ENCODE assay signal across 8 mouse cellular contexts in genomic region chr19:23961516-23961915, GRCm38 (mm10).
DNase-seq lines count a peak whose midpoint lies in the region; ATAC-seq and TF ChIP-seq lines count a peak whose summit lies in the region.

No protein-coding gene starts in this region.

- intact Hi-C loops in heart, postnatal 36 days (cut with DNase I) = loop anchor here (1.0 to 10.0 kb wide), 7 partner anchors 60 to 417 kb away; partner anchors contain the start of genes Apba1 and Ptar1

- peak; percentile 79 for DNase-seq in ES-CJ7 (ENCODE audit: low read depth, low spot score)
- peak; percentile 76 to 83 for DNase-seq in heart, postnatal 36 days
- peak; percentile 48 to 49 for DNase-seq in layer of hippocampus, adult 8-10 months (ENCODE audit: low spot score in 2 of 2)
- peak; percentile 51 for DNase-seq in lung, postnatal 36 days
- peak; percentile 69 for DNase-seq in right cerebral cortex, postnatal 14 days

- TF ChIP-seq CTCF in bone marrow, adult 2 months (IDR thresholded peaks at IDR 0.05; ENCODE audit: control insufficient read depth, insufficient read depth, low read length) = peak; percentile 82
- TF ChIP-seq CTCF in embryonic fibroblast, embryonic 13.5 days (IDR thresholded peaks at IDR 0.05; ENCODE audit: borderline replicate concordance, insufficient read depth, low read length) = peak; percentile 91

- no peak overlapping the region for H3K4me3 ChIP-seq in bone marrow, adult 2 months (replicated peaks; ENCODE audit: control insufficient read depth, low read depth, low read length)
- no peak overlapping the region for H3K4me3 ChIP-seq in embryonic fibroblast, embryonic 13.5 days (ENCODE audit: insufficient read depth, low read length)

- TF ChIP-seq POLR2A in bone marrow, adult 2 months (IDR thresholded peaks at IDR 0.05; ENCODE audit: borderline replicate concordance, control insufficient read depth, low read depth, low read length) = no peak
- TF ChIP-seq POLR2A in embryonic fibroblast, embryonic 13.5 days (IDR thresholded peaks at IDR 0.05; ENCODE audit: low read depth, low read length) = no peak

- H3K4me1 ChIP-seq in bone marrow, adult 2 months (ENCODE audit: control insufficient read depth, insufficient read depth, low read length) = no peaks in the 10 kb centered on the region
- H3K4me1 ChIP-seq in embryonic fibroblast, embryonic 13.5 days (ENCODE audit: control insufficient read depth, insufficient read depth, low read length) = no peaks in the 10 kb centered on the region

- no peak for ATAC-seq in erythroblast, adult 5-6 weeks (replicated peaks; ENCODE audit: low FRiP score, poor library complexity, severe bottlenecking)

- 2% methylated on average over 8 of the region's 8 CpGs for WGBS in bone marrow, adult 2 months

- no peak overlapping the region for H3K27ac ChIP-seq in bone marrow, adult 2 months (ENCODE audit: control insufficient read depth, insufficient read depth, low read depth, low read length, poor library complexity)
- no peak overlapping the region for H3K27ac ChIP-seq in embryonic fibroblast, embryonic 13.5 days (ENCODE audit: insufficient read depth, low read length)
